In the genomic region with DNA sequence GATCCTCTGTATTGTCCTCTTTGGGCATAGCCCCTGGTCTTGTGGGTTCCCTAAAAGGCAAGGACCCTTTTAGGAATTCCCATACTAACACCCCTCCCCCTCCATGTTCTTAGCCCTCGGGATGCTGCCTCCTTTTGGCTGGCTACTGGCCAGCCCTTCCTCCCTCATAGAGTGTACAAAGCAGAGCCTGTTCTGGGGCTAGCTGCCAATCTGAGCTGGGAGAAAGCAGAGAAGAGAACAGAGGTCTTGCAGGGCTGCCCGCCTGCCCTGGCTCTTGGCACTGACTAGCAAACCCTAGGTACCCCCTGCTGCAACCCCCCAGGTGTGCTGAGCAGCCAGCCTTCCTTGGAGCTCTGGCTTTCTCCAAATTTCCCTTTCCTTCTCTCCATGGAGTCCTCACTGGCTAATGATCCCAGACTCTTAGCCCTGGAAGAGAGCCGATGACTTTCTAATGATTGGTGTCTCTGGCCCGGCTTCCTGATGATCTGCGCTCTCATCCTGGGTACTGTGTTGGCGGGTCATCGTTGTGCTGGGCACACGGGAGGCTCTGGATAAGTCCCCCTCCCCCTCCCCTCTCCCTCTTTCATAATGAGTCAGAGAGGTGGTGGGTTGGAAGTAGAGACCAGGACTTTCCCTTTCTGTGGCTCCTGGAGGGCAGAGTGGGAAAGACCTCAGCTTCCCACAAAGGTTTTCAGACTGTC, we compare ENCODE assay signal across 10 mouse cellular contexts. TPM values are rescaled to one million over a fixed set of nuclear protein-coding genes. Genes with fewer than 3 reads are reported as not detected.
DNase-seq lines count a peak whose midpoint lies in the region; ATAC-seq and TF ChIP-seq lines count a peak whose summit lies in the region.
"Had no signal": no experiment of that assay in that cellular context is flagged by ENCODE, and none has a peak within 500 bp of the region (broad histone marks: within the 10 kb centered on the region; RNA-seq: fewer than 3 reads in every experiment).

No protein-coding gene starts in this region.

- no peaks in the 10 kb centered on the region for H3K9me3 ChIP-seq in forebrain, postnatal 0 days (ENCODE audit: low read length)
- H3K9me3 ChIP-seq in kidney, postnatal 0 days (replicated peaks; ENCODE audit: low read length) = no peaks in the 10 kb centered on the region
- no peaks in the 10 kb centered on the region for H3K9me3 ChIP-seq in midbrain, embryonic 15.5 days

- H3K4me2 ChIP-seq in forebrain, postnatal 0 days (ENCODE audit: low read depth) = no peak overlapping the region
- no peak overlapping the region for H3K4me2 ChIP-seq in kidney, postnatal 0 days (ENCODE audit: low read length)
- no peak overlapping the region for H3K4me2 ChIP-seq in midbrain, embryonic 15.5 days

- H3K36me3 ChIP-seq in forebrain, postnatal 0 days (ENCODE audit: insufficient read depth) = no peaks in the 10 kb centered on the region
- H3K36me3 ChIP-seq in kidney, postnatal 0 days (ENCODE audit: insufficient read depth, low read length) = no peaks in the 10 kb centered on the region
- H3K36me3 ChIP-seq in midbrain, embryonic 15.5 days (replicated peaks) = no peaks in the 10 kb centered on the region

- WGBS in forebrain, postnatal 0 days = 23% methylated on average over 8 of the region's 8 CpGs
- WGBS in kidney, postnatal 0 days = 51% methylated on average over 8 of the region's 8 CpGs
- WGBS in midbrain, embryonic 15.5 days = 40% methylated on average over 8 of the region's 8 CpGs

- H3K9ac ChIP-seq in forebrain, postnatal 0 days = no peak overlapping the region
- H3K9ac ChIP-seq in kidney, postnatal 0 days (ENCODE audit: low read depth, low read length) = no peak overlapping the region
- no peak overlapping the region for H3K9ac ChIP-seq in midbrain, embryonic 15.5 days

- DNase-seq in frontal cortex, postnatal 36 days (ENCODE audit: low spot score in 2 of 2) = peak; percentile 38 to 51
- DNase-seq in frontal cortex, adult 2 months (ENCODE audit: extremely low spot score in 1 of 2, low spot score in 1 of 2) = no peak
- peak; percentile 79 for DNase-seq in Muller cell, postnatal 12 days (ENCODE audit: inconsistent ontology term)
- peak; percentile 73 for DNase-seq in forebrain, postnatal 0 days
- peak; percentile 31 for DNase-seq in kidney, postnatal 0 days (ENCODE audit: low spot score)
- no peak for DNase-seq in spleen, postnatal 36 days (ENCODE audit: low spot score in 2 of 2)

- no peak overlapping the region for H3K4me3 ChIP-seq in forebrain, postnatal 0 days (ENCODE audit: low read depth, low read length)
- no peak overlapping the region for H3K4me3 ChIP-seq in kidney, postnatal 0 days (replicated peaks; ENCODE audit: low read depth, low read length)
- H3K4me3 ChIP-seq in midbrain, embryonic 15.5 days = no peak overlapping the region

- H3K27me3 ChIP-seq in forebrain, postnatal 0 days (ENCODE audit: insufficient read depth, low read length) = no peaks in the 10 kb centered on the region
- H3K27me3 ChIP-seq in kidney, postnatal 0 days (ENCODE audit: insufficient read depth, low read length) = no peaks in the 10 kb centered on the region
- H3K27me3 ChIP-seq in midbrain, embryonic 15.5 days (replicated peaks) = no peaks in the 10 kb centered on the region
- H3K27me3 ChIP-seq: CH12.LX had no signal

- TF ChIP-seq CTCF in forebrain, postnatal 0 days (IDR thresholded peaks at IDR 0.05; ENCODE audit: low read depth) = no peak
- no peak for TF ChIP-seq CTCF in kidney, postnatal 0 days (IDR thresholded peaks at IDR 0.05; ENCODE audit: low read depth)

- H3K27ac ChIP-seq in forebrain, postnatal 0 days (ENCODE audit: low read depth, low read length) = no peak overlapping the region
- H3K27ac ChIP-seq in kidney, postnatal 0 days = no peak overlapping the region; the same call in 1 of the 2 replicates
- H3K27ac ChIP-seq in midbrain, embryonic 15.5 days = peak overlapping the region; percentile 22; the same call in 1 of the 2 replicates
- H3K27ac ChIP-seq: macrophage had no signal

- ATAC-seq in forebrain, postnatal 0 days = peak; percentile 80
- ATAC-seq in kidney, postnatal 0 days (replicated peaks; ENCODE audit: low FRiP score, low read depth) = no peak
- peak; percentile 30; the same call in 1 of the 2 replicates for ATAC-seq in midbrain, embryonic 15.5 days (replicated peaks)
- ATAC-seq in megakaryocyte progenitor cell, adult 5-6 weeks (replicated peaks; ENCODE audit: poor library complexity) = no peak

- H3K4me1 ChIP-seq in forebrain, postnatal 0 days (ENCODE audit: insufficient read depth) = peaks cover 4% of the 10 kb centered on the region; the same call in 1 of the 2 replicates
- peaks cover 8% of the 10 kb centered on the region; the same call in 1 of the 2 replicates for H3K4me1 ChIP-seq in kidney, postnatal 0 days (replicated peaks; ENCODE audit: insufficient read depth, low read length)
- H3K4me1 ChIP-seq in midbrain, embryonic 15.5 days = peaks cover 34% of the 10 kb centered on the region

RNA-seq across cellular contexts. Expression of gene Fam83f, which starts 8.0 kb away (rescaled TPM):
- polyA plus RNA-seq in frontal cortex, adult 2 months (2012; rRNA removed) = 0.68 and 0.86 TPM in 2 replicates
- 0.23 and 1.1 TPM in 2 replicates for total RNA-seq in forebrain, postnatal 0 days (2014; rRNA removed)
- polyA plus RNA-seq in forebrain, postnatal 0 days (2015; fragmentation: Nextera tagmentation; extraction: Ambion mirVana) = 0.11 and 0.36 TPM in 2 replicates
- polyA plus RNA-seq in kidney, postnatal 0 days (2015; fragmentation: Nextera tagmentation; extraction: Ambion mirVana) = 5.6 and 6.1 TPM in 2 replicates
- polyA plus RNA-seq in midbrain, embryonic 15.5 days (2015; fragmentation: Nextera tagmentation; extraction: Ambion mirVana) = 0.36 and 0.52 TPM in 2 replicates
- 0.05 and 0.20 TPM in 2 replicates for total RNA-seq in megakaryocyte progenitor cell, adult 5-6 weeks (2015)
- total RNA-seq in megakaryocyte progenitor cell, adult 5-6 weeks (2017) = 0.10 and 0.42 TPM in 2 replicates

RNA-seq across cellular contexts. Expression of gene Tnrc6b, which starts 31.4 kb away (rescaled TPM):
- 21.4 and 43.0 TPM in 2 replicates for polyA plus RNA-seq in frontal cortex, adult 2 months (2012; rRNA removed)
- 21.8 and 24.0 TPM in 2 replicates for total RNA-seq in forebrain, postnatal 0 days (2014; rRNA removed)
- 10.3 and 21.0 TPM in 2 replicates for polyA plus RNA-seq in forebrain, postnatal 0 days (2015; fragmentation: Nextera tagmentation; extraction: Ambion mirVana)
- 11.2 and 15.4 TPM in 2 replicates for polyA plus RNA-seq in kidney, postnatal 0 days (2015; fragmentation: Nextera tagmentation; extraction: Ambion mirVana)
- polyA plus RNA-seq in midbrain, embryonic 15.5 days (2015; fragmentation: Nextera tagmentation; extraction: Ambion mirVana) = 39.3 and 47.2 TPM in 2 replicates
- 41.8 and 46.5 TPM in 2 replicates for total RNA-seq in megakaryocyte progenitor cell, adult 5-6 weeks (2015)
- total RNA-seq in megakaryocyte progenitor cell, adult 5-6 weeks (2017) = 46.6 and 59.3 TPM in 2 replicates

Comparison
In these comparisons a context has a peak if more than half of its experiments do, and no peak if none do; other contexts are left out.
1. DNase-seq: peak in frontal cortex, postnatal 36 days (2 of 2), Muller cell, postnatal 12 days (single experiment), forebrain, postnatal 0 days (single experiment) and kidney, postnatal 0 days (single experiment); none in frontal cortex, adult 2 months (0 of 2) and spleen, postnatal 36 days (0 of 2).
2. ATAC-seq: peak in forebrain, postnatal 0 days (single experiment) and midbrain, embryonic 15.5 days (single experiment); none in kidney, postnatal 0 days (single experiment) and megakaryocyte progenitor cell, adult 5-6 weeks (single experiment).